Mouse (Mus musculus) kidney, embryonic 14.5 days (tissue): ENCODE data around the gene Schip1. TPM values are rescaled to one million over a fixed set of nuclear protein-coding genes. Genes with fewer than 3 reads are reported as not detected.

ENCODE experiments used
- ATAC-seq: fragments of 200-750 bp; cut with Nextera tagmentation; 2 replicates; pipeline ENCODE4 v1.8.0; 2017; ENCODE audit warnings: moderate number of reproducible peaks, mild to moderate bottlenecking, moderate TSS enrichment, moderate library complexity; ENCODE audit not compliant: low FRiP score, low TSS enrichment
- H3K27ac ChIP-seq: fragments of 300-500 bp; sonication (generic); 2 replicates; pipeline ENCODE4 v1.5.1; 2014; ENCODE audit warnings: low read depth, mild to moderate bottlenecking, low read length, moderate library complexity, mixed read lengths
- H3K27me3 ChIP-seq: fragments of 300-500 bp; sonication (generic); 2 replicates; pipeline ENCODE4 v1.6.1; 2014; ENCODE audit warnings: mild to moderate bottlenecking, low read length; ENCODE audit not compliant: control insufficient read depth, insufficient read depth
- H3K36me3 ChIP-seq: fragments of 300-500 bp; sonication (generic); 2 replicates; pipeline ENCODE4 v1.6.1; 2014; ENCODE audit warnings: low read length, mixed read lengths; ENCODE audit not compliant: control insufficient read depth, insufficient read depth
- H3K4me1 ChIP-seq: fragments of 300-500 bp; sonication (generic); 2 replicates; pipeline ENCODE4 v1.6.1; 2014; ENCODE audit warnings: low read length, mixed read lengths; ENCODE audit not compliant: control insufficient read depth, insufficient read depth
- H3K4me2 ChIP-seq: fragments of 300-500 bp; sonication (generic); replicated peaks from 2 replicates; pipeline ENCODE4 v1.6.1; 2014; ENCODE audit warnings: low read depth, mild to moderate bottlenecking, low read length
- H3K4me3 ChIP-seq: fragments of 300-500 bp; sonication (generic); 2 replicates; pipeline ENCODE4 v1.5.1; 2014; ENCODE audit warnings: mild to moderate bottlenecking, low read length
- H3K9ac ChIP-seq: fragments of 300-500 bp; sonication (generic); 2 replicates; pipeline ENCODE4 v1.6.1; 2014; ENCODE audit warnings: low read depth, mild to moderate bottlenecking, low read length, moderate library complexity
- H3K9me3 ChIP-seq: fragments of 300-500 bp; sonication (generic); 2 replicates; pipeline ENCODE4 v1.6.1; 2016; ENCODE audit warnings: low read length; ENCODE audit not compliant: control insufficient read depth
- WGBS: fragments of 180-500 bp; shearing (Covaris S2); extraction: QIAGEN DNeasy Blood & Tissue Kit; methylation state at CpG from one replicate; pipeline ENCODE4 v1.1.7; 2014; 5-methylcytosine and 5-hydroxymethylcytosine counted together
- polyA plus RNA-seq: library from polyadenylated mRNA; unstranded; fragments of >200 nt; fragmentation: Nextera tagmentation; extraction: Ambion mirVana; gene quantifications from 2 replicates; pipeline ENCODE4 v1.2.1, GENCODE M21; 2014

The Schip1 gene
- polyA plus RNA-seq, 1 experiment from 2014 or later: 50.1 TPM

DNA sequence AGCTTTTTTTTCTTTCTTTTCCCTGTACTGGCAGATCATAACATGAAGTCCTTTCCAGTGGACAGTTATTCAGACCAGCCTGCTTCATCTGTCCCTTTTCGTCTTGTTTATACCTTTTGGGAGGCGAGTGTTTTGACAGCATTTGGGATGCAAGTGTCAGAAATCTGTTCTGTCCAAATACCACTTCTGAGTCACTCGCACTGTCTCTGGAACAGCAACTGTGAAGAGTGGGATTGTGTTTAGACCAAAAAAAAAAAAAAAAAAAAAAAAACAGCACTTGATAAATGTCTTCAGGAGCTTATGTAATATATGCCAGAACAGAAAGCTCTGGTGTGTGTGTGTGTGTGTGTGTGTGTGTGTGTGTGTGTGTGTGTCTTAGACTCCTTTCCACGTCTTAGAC, 505.7 kb downstream of the Schip1 start:
- H3K36me3 ChIP-seq: no peaks in the 10 kb centered on the region
- H3K27ac ChIP-seq: no peak overlapping the region
- H3K9ac ChIP-seq: no peak overlapping the region
- H3K4me1 ChIP-seq: peaks cover 7% of the 10 kb centered on the region
- no peak overlapping the region for H3K4me3 ChIP-seq
- H3K27me3 ChIP-seq: no peaks in the 10 kb centered on the region
- H3K4me2 ChIP-seq: no peak overlapping the region
- WGBS: 73% methylated on average over 4 of the region's 4 CpGs
- no peak for ATAC-seq
- no peaks in the 10 kb centered on the region for H3K9me3 ChIP-seq

DNA sequence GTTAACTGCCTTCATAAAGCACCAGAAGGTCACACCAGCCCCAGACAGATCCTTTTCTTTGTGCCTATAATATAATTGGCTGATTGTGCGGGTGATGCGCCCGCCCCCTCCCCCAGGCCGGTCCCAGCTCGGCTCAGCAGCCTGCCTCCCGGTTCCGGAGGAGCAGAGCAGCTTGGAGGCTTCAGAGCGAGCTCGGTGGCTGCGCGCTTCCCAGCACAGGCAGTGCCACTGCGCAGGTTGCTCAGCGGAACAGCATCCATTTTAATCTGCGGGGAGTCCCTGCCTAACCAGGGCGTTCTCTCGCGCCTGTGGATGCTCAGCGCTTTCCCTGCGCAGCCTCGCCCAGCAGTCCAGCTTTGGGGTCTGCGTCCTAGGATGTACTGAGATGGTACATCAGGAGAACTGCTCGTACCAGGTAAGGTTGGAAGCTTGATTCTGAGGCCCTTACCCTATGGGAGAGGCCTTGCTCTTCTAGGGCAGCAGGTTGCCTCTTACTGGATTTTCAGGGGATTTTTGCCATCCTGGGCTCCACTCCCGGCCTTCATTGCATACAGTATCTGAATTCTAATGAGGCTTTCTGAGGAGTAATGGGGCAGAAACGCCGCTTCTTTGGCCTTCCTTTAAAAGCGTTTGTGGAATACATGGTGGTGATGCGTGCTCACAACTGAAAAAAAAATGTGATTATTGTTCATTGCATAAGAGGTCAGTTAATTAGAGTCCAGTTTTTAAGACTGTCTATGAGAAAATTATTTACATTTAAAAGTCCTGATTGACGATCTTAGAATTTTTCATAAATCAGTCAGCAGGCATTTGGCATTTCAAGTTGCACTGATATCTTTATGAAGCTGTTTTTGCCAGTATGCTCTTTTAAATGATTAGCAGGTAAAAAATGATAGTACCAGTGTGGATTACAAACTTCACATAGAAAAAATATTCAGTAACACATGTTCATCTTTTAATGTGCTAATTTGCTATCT, 507.9 kb downstream of the Schip1 start:
- H3K27ac ChIP-seq: 0 out of 2 replicates have a peak overlapping the region, but pooled peaks have one; percentile 30
- ATAC-seq: peak; percentile 86
- peak overlapping the region; percentile 47 for H3K4me2 ChIP-seq
- H3K36me3 ChIP-seq: no peaks in the 10 kb centered on the region
- WGBS: 10% methylated on average over 28 of the region's 28 CpGs
- no peaks in the 10 kb centered on the region for H3K9me3 ChIP-seq
- peak overlapping the region; percentile 31 for H3K4me3 ChIP-seq
- H3K9ac ChIP-seq: peak overlapping the region; percentile 40; the same call in 1 of the 2 replicates
- peaks cover 19% of the 10 kb centered on the region for H3K4me1 ChIP-seq
- H3K27me3 ChIP-seq: no peaks in the 10 kb centered on the region

DNA sequence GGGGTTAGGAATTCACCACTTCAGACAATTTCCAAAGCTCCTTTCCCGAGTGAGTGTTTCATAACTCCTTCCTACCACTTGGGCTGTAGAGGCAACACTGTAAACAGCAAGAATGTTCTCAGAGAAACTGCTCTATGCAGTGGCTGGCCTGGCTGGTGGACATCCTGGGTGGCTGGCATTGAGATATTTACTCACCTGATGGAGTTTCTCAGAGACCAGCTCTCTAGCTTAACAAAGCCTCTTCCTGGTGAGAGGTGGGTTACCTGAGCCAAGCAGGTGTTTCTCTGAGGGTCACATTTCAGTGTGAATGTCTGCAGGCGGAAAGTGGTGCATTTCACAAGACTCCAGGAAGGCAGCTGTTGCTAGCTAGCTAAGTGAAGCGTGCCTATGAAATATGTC, 508.6 kb downstream of the Schip1 start:
- Histone ChIP-seq H3K9me3 (no peaks in the 10 kb centered on the region), H3K27me3 (no peaks in the 10 kb centered on the region), H3K4me2 (0 out of 2 replicates have a peak overlapping the region, but pooled peaks have one; percentile 47), H3K4me1 (peaks cover 19% of the 10 kb centered on the region), H3K4me3 (no peak overlapping the region), H3K9ac (no peak overlapping the region), H3K36me3 (no peaks in the 10 kb centered on the region), H3K27ac (no peak overlapping the region)
- no peak for ATAC-seq
- WGBS: 69% methylated on average over 3 of the region's 3 CpGs

GRCm38 (mm10) chr3:68574097-68574496, 509.5 kb downstream of the Schip1 start:
- no peak for ATAC-seq
- no peak overlapping the region for H3K27ac ChIP-seq

DNA sequence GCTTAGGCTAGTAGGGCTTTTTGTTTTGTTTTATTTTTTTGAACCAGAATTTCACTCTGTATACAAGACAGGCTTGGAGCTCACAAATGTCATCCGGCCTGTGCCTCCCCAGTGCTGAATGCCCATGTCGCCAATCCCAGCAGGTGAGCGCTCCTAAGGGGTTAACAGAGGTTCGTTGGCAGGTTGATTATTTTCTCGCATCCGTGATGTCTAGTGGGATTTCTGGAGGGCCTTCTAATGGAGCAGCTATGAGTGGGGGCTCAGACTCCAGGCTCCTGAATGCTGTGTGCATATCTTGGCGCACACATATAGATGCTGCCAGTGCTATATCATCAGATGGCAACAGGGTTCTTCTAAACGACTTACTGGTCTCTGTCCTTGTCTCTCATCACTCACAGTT, 510.0 kb downstream of the Schip1 start:
- H3K4me2 ChIP-seq: peak overlapping the region; percentile 4; the same call in 1 of the 2 replicates

More at GRCm38 (mm10) chr3:68574097-68574496, 509.5 kb downstream of the Schip1 start:
- H3K9me3 ChIP-seq: no peaks in the 10 kb centered on the region
- WGBS: 37% methylated on average over 6 of the region's 8 CpGs
- peaks cover 19% of the 10 kb centered on the region for H3K4me1 ChIP-seq
- H3K36me3 ChIP-seq: no peaks in the 10 kb centered on the region
- no peaks in the 10 kb centered on the region for H3K27me3 ChIP-seq
- no peak overlapping the region for H3K4me3 ChIP-seq
- H3K4me2 ChIP-seq: no peak overlapping the region; the same call in 1 of the 2 replicates
- no peak overlapping the region for H3K9ac ChIP-seq

DNA sequence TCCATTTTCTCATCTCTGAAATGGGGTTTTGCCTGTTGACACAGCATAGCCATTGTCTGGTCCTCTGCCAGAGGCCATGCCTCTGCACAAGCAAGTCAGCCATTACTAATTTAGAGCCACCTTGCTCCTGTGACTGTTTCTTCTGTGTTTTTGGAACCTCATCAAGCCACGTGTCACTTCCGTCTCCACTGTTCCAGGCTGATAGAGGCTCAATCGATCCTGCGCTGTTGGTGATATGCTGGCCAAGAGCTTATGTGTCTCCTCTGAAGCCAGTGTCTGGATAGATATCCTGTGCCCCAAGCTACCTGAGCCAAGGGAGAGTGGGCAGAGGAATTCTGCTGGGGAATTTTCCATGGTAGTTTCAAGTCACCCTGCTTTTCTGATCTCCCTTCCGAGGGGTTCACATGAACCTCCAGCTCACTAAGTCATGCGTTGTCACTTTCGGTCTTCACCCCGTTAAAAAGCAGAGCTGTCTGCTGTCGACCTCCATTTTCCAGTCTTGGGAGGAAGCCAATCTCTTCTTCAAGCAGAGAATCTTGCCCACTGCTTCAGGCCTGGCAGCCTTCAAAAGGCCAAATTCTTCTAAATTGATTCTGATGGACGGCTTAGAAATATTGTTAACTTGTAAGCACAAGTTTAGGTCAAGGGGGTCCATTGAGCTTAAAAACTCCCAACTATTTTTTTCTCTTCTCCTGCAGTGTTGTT, 511.2 kb downstream of the Schip1 start:
- Histone ChIP-seq H3K4me3 (no peak overlapping the region), H3K27me3 (no peaks in the 10 kb centered on the region), H3K9me3 (no peaks in the 10 kb centered on the region), H3K9ac (no peak overlapping the region), H3K4me2 (no peak overlapping the region), H3K27ac (no peak overlapping the region), H3K36me3 (no peaks in the 10 kb centered on the region), H3K4me1 (peaks cover 19% of the 10 kb centered on the region)
- no peak for ATAC-seq
- 70% methylated on average over 10 of the region's 10 CpGs for WGBS

More for the DNA sequence above, 510.0 kb downstream of the Schip1 start:
- H3K27me3 ChIP-seq: no peaks in the 10 kb centered on the region
- H3K27ac ChIP-seq: no peak overlapping the region
- H3K9me3 ChIP-seq: no peaks in the 10 kb centered on the region
- H3K36me3 ChIP-seq: no peaks in the 10 kb centered on the region
- no peak for ATAC-seq
- WGBS: 79% methylated on average over 8 of the region's 8 CpGs
- H3K4me3 ChIP-seq: no peak overlapping the region
- H3K9ac ChIP-seq: no peak overlapping the region
- H3K4me1 ChIP-seq: peaks cover 19% of the 10 kb centered on the region

DNA sequence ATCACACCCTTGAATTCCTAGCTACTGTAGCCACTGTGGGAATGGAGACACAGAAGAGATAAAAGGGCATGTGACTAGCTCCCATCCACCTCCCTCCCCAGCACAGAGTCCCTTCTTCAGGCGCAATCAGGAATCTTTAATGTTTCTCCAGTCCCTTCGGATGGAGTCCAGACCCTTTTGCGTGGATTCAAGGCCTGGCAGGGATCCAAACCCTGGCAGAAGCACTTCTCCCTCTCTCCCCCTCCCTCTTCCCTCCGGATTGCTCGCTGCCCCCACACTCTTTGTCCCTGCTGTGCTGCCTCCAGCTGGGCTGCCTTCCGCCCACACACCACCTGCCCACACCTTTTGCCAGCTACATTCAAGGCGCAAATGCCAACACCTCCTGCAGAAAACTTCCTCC, 511.8 kb downstream of the Schip1 start:
- Histone ChIP-seq H3K27me3 (no peaks in the 10 kb centered on the region), H3K4me1 (peaks cover 19% of the 10 kb centered on the region), H3K4me3 (no peak overlapping the region), H3K27ac (no peak overlapping the region), H3K4me2 (no peak overlapping the region), H3K9ac (no peak overlapping the region), H3K9me3 (no peaks in the 10 kb centered on the region), H3K36me3 (no peaks in the 10 kb centered on the region)
- 10% methylated on average over 7 of the region's 7 CpGs for WGBS
- no peak for ATAC-seq

DNA sequence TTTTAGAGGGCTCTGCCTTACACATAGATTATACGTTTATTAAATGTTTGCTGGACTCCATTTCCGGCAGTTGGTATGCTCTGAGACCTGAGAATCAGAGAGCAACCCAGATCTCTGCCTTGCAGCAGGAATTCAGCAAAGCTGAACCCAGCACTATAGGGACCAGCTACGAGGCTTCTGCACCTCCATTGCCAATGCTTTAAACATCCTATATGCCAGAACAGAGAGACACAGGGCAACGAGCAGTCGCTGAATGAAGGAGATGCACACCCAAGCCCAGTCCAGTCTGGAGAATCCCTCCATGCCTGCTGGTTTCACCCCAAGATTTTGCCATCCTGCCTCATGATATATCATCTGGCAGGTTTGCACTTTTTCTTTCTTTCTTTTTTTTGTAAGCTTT, 512.3 kb downstream of the Schip1 start:
- peaks cover 19% of the 10 kb centered on the region for H3K4me1 ChIP-seq
- no peak overlapping the region for H3K27ac ChIP-seq
- no peaks in the 10 kb centered on the region for H3K36me3 ChIP-seq
- no peak overlapping the region for H3K9ac ChIP-seq
- 64% methylated on average over 5 of the region's 5 CpGs for WGBS
- no peak for ATAC-seq
- H3K4me3 ChIP-seq: no peak overlapping the region
- H3K4me2 ChIP-seq: no peak overlapping the region
- no peaks in the 10 kb centered on the region for H3K9me3 ChIP-seq
- H3K27me3 ChIP-seq: no peaks in the 10 kb centered on the region

- peaks cover 22% of the 10 kb centered on the region for H3K4me1 ChIP-seq
- WGBS: 61% methylated on average over 13 of the region's 13 CpGs
- no peak overlapping the region for H3K4me2 ChIP-seq
- no peak overlapping the region for H3K27ac ChIP-seq
- no peak overlapping the region for H3K4me3 ChIP-seq
- no peaks in the 10 kb centered on the region for H3K36me3 ChIP-seq
- no peaks in the 10 kb centered on the region for H3K9me3 ChIP-seq
- no peak for ATAC-seq
- H3K27me3 ChIP-seq: no peaks in the 10 kb centered on the region
- no peak overlapping the region for H3K9ac ChIP-seq
Observed at GRCm38 (mm10) chr3:68581591-68581990, 517.0 kb downstream of the Schip1 start.
